Mouse (Mus musculus) megakaryocyte-erythroid progenitor cell, adult 5-6 weeks (primary cell): Measurements from ENCODE around the gene Gcc2. TPM values are rescaled to one million over a fixed set of nuclear protein-coding genes. Genes with fewer than 3 reads are reported as not detected.
"Not testable (repeated sequence)": the region's sequence is repeated elsewhere in the genome, so short reads cannot be mapped to it uniquely, and the experiment has no call there.

Experiments
- ATAC-seq: replicated peaks from 2 replicates; pipeline ENCODE4 v1.8.0; 2016; ENCODE audit warnings: mild to moderate bottlenecking, inconsistent platforms; ENCODE audit not compliant: severe bottlenecking, poor library complexity, low FRiP score, low TSS enrichment
- total RNA-seq, 2 experiments: library from RNA; stranded (forward) in 1 of 2; stranded (reverse) in 1 of 2; fragments of 200-1000, 215-1000 nt in 1 of 2; fragments of >200 nt in 1 of 2; fragmentation: Nextera tagmentation in 1 of 2; gene quantifications; 2 replicates each; pipeline ENCODE4 v1.2.3; 2014 to 2017

Gcc2 gene
- total RNA-seq (2014; fragmentation: Nextera tagmentation) (39.0 and 52.4 TPM in 2 replicates), total RNA-seq (2017) (47.6 and 50.1 TPM in 2 replicates)

DNA sequence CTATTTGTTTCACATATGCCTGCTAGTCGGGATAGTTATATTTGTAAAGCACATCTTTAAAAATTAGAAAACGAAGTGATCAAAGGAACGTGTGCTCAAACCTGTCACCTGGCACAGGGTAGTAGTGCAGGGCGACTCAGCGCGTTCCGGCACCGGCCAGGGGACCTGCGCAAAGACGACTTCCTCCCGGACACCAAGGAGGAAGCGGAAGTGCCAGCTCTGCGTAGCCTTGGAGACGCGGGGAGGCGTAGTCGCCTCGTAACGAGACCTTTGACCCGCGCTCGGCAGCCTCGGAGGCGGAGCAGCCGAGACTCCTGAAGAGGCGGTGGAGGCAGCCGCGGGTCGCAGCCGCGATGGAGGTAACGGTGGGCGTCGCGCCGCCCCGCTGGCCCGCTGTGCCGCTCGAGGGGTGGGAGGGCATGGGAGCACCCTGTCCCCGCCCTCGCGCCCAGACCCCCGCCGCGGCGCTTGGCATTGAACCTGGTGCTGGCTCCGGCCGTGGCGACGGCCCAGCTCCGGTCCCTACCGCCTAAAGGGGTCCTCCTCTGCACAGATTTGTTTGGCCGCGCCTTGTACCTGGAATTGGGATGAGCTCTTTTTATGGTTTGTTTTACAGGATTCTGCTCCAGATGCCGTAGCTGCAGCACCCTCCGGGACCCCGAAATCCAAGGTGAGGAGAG is at the start of gene Gcc2:
Gcc2 (plus strand) TSS at position 285 of the 680 bp plus-strand sequence.
- peak; percentile 100 for ATAC-seq

DNA sequence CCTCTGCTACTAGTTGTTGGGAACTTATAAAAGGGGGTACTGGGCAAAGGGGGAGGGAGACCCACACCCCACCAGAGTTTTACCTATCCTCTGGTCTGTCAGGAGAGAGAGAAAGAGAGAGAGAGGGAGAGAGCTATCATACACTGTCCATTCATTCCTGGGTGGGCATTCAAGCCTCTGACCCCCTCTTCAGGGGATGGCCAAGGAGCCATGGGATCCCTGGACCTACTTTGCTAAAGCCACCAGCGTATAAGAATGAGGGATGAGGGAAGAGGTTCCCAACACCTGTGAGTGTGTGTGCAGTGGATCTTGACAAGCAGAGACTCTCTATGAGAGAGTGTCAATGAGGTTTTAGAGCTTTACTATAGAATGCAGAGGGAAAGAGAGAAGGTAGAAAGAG is 49.3 kb upstream of the Gcc2 start:
- ATAC-seq: no peak

DNA sequence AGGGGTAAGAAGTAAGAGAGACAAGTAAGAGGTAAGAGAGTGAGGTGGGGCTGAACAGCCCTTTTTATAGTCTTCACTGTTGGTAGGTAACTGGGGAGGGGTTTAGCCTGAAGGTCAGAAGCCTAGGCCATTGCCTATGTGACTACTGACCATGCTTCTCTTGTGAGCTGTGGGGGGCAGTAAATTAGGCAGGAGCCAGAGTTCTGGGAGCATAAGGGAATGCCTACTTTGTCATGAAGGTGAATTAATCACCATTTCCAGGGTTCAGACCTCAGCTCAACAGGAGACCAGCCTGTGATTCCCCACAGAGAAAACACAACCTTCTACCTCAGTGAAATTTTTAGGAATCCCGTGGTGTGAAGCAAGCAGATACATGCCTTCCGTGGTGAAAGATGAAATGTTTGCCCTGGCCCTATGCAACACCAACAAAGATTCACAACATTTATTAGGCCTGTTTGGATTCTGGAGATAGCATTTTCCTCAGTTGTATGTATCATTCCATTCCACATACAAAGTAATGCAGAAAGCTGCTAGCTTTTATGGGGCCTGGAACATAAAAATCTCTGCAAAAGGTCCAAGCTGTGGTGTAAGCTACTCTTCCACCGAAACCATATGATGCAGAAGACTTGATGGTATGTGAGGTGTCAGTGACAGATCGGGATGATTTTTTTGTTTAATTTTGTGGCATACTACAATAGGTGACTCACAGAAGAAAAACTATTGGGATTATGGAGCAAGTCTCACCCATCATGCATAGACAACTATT is 48.5 kb upstream of the Gcc2 start:
- no peak for ATAC-seq

DNA sequence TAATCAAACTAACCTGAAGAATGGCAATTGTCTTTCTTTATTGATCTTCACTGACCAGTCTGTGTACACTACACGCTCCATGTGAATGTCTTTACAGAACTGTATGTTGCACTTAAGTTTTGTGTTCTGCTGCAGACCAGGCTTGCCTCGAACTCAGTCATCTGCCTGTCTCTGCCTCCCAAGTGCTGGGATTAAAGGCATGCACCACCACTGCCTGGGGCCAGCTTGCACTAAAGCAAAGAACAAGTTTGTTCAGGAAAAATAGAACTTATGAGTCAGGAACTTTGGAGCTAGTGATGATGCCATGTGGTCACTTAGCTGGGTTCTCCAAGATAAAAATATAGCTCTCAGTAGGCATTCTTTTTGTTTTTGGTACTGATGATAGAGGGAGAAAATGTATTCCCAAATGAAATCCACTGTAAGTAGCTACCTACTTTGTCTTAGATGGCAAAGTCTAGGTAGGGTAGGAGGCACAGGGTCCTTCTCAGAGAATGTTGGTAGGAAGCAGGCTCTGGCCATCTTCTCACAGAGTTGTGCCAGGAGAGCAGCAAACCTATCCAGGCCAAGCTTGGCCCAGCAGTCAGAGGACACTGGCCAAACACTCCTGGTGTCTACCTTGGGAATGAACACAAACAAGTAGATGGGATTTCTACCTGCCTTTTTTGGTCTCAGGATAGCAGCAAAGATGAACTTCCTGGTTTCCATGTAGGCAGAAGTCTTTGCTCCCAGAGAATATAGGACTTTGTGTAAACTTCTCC is 45.4 kb upstream of the Gcc2 start:
- ATAC-seq: no peak

DNA sequence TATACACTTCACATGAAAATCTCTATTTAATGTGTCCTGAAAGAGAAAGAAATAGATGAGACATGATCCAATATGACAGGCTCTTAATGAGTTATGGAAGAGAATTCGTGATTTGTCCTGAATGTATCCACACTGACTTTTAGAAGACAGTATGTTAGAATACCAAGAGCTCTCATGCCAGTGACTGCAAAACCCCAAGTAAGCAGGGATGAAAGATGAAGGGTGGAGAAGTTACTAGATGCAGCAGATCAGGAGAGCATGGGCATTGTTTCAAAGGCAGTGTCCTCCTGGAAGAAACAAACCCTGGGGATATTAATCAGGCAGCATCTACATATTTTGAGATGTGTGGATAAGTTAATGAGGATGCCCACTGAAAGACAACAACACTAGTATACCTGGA is 44.8 kb upstream of the Gcc2 start:
- no peak for ATAC-seq

DNA sequence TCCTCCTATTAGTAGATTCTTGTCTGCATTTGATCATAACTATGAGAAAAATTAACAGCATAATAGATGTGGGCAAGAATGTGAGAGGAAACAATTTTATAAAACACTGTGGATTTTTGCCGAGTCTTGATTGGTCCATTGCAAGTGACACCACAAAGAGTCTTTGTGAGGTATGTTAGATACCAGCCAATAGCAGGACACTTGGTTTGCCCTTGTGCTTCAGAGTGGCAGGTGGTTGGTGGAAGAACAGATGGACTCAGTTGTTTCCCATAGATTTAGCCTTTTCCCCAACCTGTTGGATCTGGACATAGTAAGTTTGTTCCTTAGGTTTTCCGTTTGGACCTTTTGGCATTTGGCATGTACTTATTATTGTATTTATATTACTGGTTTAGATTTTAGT is 44.1 kb upstream of the Gcc2 start:
- no peak for ATAC-seq

DNA sequence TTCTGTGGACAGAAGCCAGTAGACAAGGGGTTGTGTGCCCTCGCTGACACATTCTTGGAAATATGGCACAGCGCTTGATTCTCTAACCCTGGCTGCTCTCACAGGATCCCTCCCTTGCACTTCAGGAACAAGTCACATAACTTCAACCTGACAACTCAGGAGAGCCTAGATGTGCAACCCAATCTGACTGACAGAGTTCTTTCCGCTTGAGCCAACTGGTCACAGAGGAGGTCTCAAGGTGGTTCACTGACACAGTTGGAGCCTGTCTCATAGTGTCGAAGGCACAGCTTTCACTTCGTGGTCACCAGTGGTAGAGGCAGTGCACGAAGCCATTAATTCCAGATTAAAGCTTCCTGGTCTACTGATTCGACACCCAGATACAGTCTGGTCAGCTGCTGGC is 43.1 kb upstream of the Gcc2 start:
- no peak for ATAC-seq

DNA sequence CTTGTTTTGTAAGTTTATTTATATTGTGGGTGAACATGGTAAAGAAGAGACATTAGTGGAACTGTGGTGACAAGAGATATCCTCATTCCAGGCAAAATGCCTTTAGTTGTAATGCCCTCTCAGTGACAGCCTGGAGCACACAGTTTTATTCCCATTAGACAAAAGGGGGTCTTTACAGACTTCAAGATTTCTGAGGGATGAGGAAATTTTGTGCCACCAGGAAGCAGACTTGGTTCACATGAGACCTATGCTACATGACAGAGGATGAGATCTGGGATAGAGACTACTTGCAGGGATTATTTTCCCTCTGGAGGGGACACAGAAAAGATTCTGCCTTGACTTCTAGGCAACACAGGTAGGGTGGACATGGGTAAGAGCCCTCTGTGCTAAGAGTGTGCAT is 40.8 kb upstream of the Gcc2 start:
- no peak for ATAC-seq

DNA sequence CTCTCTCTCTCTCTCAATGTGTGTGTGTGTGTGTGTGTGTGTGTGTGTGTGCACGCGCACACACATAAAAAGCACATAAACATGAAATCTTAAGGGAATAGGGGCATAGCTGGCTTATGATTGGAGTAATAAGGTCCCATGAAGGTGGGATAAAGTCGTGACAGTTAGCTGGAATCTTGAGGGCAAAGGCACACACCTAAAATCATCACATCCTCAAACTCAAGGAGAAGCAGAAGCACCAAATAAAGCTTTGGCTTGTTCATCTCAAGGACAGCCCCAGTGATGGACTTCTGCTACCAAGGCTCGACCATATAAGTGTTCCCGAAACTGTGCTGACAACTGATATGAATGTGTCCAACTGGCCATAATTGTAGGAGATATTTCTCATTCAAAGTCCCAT is 40.4 kb upstream of the Gcc2 start:
- ATAC-seq: no peak

DNA sequence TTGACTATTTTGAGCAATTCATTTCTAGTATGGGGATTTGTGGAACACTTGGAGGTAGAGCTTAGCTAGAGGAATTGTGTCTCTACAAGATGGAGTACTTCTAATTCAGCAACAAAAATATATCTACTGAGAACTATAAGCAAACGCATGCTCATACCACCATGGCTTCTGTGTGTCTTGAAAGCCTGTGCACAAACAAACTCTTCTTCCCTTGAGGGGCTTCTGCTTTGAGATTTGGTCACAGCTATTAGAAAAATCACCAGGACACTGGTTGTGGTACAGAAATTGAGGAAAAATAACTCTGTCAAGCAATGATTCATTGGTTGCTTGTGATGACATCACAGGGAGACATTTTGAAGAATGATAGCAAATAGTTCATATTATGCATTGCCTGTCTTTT is 39.9 kb upstream of the Gcc2 start:
- no peak for ATAC-seq

DNA sequence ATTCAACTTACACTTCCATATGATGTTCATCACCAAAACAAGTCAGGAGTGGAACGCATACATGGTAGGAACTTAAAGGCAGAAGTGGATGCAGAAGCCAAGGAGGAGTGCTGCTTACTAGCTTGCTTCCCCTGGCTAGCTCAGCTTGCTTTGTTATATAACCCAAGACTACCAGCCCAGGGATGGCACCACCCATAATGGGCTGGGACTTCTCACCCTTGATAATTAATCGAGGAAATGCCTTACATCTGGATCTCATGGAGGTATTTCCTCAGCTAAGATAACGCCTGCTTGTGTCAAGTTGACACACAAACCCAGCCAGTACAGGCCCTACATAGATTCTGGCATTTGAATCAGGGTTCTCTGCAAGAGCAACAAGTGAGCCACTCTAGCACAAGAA is 37.9 kb upstream of the Gcc2 start:
- no peak for ATAC-seq

DNA sequence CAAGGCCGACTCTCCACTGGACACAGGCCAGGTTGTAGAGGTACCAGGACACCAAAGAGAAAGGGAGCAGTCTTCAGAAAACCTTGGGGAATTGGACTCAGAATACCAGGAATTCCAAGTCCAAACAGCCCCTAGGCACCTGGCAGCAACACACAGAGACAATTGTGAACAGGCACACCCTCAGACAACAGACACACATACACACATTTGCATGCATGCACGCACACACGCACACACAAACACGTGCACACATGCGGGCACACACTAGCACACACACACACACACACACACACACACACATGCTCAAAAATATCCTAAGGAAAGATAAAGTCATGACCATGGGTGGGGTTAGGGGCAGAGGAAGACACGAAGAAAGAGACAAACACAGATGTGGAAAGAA is 34.6 kb upstream of the Gcc2 start:
- ATAC-seq: no peak

DNA sequence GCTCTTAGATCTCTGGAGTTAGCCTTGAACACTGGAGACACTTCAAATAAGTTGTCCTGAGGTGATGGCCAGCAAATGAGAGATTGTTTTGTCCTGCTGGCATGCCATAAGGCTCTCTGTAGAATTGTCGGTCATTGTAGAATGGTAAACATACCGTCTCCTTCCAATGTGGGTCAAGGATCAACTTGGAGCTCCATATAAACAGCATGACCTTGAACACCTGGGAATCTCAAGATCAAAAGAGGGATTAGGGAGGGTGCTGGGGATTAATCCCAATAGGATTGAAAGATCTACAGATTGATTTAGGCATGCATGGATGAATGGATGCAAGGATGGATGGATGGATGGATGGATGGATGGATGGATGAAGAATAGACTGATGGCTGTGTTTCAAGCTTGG is 33.7 kb upstream of the Gcc2 start:
- not testable (repeated sequence) for ATAC-seq

DNA sequence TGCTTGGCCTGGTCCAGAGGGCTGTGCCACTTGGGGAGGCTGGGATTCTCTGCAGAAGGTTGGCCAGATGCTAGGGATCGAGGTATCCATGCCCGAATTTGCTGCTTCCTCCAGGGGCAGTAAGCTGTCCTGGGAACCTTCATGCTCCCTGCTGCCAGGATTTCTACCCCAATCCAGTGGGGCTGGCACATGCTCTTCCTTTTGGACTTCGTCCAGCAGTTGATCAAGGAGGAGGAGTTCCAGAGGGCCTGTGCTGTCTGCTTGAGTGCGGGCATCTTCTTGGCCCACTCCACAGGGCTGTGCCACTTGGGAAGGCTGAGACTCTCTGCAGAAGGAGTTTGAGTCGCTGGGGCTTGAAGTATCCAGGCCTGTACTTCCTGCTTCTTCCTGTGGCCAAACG is 32.1 kb upstream of the Gcc2 start:
- not testable (repeated sequence) for ATAC-seq

DNA sequence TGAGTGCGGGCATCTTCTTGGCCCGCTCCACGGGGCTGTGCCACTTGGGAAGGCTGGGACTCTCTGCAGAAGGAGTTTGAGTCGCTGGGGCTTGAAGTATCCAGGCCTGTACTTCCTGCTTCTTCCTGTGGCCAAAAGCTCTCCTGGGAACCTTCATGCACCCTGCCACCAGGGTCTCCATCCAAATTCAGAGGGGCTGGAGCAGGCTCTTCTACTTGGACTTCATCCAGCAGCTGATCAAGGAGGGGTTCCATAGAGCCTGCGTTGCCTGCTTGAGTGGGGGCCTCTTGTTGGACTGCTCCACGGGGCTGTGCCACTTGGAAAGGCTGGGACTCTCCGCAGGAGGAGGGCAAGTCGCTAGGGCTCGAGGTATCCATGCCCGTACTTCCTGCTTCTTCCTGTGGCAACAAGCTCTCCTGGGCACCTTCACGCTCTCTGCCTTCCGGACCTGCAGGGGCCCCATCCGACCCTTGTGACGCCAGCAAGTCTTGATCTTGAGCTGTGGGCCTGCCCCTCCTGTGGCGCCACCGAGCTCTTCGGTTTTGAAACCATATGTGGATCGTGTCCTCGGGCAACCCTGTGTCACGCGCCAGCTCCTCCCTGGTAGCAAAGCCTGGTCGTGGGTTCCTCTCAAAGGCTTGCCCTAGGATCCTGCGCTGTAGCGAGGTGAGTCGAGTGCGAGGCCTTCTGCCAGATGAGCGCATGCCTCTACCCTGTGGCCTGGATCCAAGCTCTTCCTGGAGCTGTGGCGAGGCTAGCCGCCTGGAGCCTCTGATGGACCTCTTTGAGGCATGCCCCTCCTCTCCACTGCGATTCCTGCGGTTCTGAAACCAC is 31.1 kb upstream of the Gcc2 start:
- not testable (repeated sequence) for ATAC-seq

DNA sequence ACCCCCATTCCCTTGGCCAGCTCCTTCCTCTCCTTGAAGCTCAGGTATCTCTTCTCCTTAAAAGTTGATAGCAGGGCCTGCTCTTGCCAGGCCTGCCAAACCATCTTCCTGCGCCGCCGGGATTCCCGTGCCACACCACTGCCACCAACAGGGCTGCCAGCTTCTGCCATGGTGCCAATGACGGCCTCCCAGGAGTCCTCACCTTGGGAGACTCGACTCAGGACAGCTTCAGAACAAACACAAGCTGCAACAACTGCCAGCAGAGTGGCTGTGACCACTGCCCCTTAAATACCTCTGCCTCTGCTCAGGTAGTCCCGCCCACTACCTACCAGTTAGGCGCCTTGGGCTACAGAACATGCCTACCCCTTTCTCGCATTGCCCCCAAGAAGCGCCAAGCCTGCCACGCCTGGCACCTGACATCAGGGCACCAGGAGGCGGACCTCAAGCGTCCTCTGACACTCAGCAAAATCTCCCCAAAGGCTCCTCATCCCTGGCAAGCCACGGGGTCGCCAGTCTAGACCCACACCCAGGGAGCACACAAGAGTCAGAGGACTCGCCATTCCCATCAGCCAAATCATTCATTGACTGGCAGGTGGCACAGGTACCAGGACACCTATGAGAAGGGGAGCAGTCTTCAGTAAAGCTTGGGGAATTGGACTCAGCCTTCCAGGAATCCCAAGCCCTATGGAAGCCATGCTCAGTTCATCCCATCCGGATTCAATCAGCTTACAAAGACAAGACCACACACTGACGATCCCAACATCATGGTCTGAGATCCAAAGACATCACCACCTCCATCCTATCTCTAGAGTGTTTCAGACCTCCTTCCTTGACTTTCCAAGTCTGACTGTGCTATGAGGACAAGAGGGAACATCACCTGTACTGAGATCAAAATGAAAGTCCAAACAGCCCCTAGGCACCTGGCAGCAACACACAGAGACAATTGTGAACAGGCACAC is 30.2 kb upstream of the Gcc2 start, which contains the start of gene AW822073:
AW822073 (minus strand) TSS at position 104 of the 959 bp plus-strand sequence.
- ATAC-seq: not testable (repeated sequence)

DNA sequence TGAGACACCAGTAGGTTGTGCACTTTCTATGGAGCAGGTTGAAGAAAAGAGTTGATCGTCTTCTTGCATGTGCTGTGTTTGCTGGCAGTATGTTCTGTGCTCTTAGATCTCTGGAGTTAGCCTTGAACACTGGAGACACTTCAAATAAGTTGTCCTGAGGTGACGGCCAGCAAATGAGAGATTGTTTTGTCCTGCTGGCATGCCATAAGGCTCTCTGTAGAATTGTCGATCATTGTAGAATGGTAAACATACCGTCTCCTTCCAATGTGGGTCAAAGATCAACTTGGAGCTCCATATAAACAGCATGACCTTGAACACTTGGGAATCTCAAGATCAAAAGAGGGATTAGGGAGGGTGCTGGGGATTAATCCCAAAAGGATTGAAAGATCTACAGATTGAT is 28.9 kb upstream of the Gcc2 start:
- ATAC-seq: not testable (repeated sequence)

DNA sequence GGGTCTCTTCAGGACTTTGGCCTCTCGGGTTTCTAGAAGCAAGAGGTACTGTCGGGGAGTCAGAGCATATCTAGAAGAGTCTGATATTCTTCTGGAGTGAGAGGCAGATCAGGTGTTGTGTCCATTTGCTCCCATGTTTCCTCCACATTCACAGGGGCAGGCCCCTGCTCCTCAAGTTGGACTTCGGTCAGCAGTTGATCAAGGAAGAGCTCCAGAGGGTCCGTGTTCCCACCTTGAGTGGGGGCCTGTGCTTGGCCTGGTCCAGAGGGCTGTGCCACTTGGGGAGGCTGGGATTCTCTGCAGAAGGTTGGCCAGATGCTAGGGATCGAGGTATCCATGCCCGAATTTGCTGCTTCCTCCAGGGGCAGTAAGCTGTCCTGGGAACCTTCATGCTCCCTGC is 27.5 kb upstream of the Gcc2 start:
- not testable (repeated sequence) for ATAC-seq
